Mouse (Mus musculus) limb, embryonic 13.5 days (tissue): ENCODE measurements around the gene Efcab11. TPM values are rescaled to one million over a fixed set of nuclear protein-coding genes. Genes with fewer than 3 reads are reported as not detected.

Source experiments
- ATAC-seq: fragments of 200-750 bp; cut with Nextera tagmentation; 2 replicates; pipeline ENCODE4 v1.8.0; 2017; ENCODE audit warnings: low read depth, moderate number of reproducible peaks, moderate TSS enrichment; ENCODE audit not compliant: low FRiP score
- H3K27ac ChIP-seq: fragments of 300-500 bp; sonication (generic); 2 replicates; pipeline ENCODE4 v1.5.1; 2015; ENCODE audit warnings: inconsistent platforms, mild to moderate bottlenecking, moderate library complexity
- H3K27me3 ChIP-seq: fragments of 300-500 bp; sonication (generic); 2 replicates; pipeline ENCODE4 v1.6.1; 2015; ENCODE audit warnings: mild to moderate bottlenecking, inconsistent platforms
- H3K36me3 ChIP-seq: fragments of 300-500 bp; sonication (generic); 2 replicates; pipeline ENCODE4 v1.6.1; 2015; ENCODE audit warnings: inconsistent platforms, mild to moderate bottlenecking, moderate library complexity
- H3K4me1 ChIP-seq: fragments of 300-500 bp; sonication (generic); 2 replicates; pipeline ENCODE4 v1.6.1; 2015; ENCODE audit warnings: inconsistent platforms
- H3K4me2 ChIP-seq: fragments of 300-500 bp; sonication (generic); replicated peaks from 2 replicates; pipeline ENCODE4 v1.6.1; 2015; ENCODE audit warnings: inconsistent platforms, mild to moderate bottlenecking, moderate library complexity
- H3K4me3 ChIP-seq: fragments of 300-500 bp; sonication (generic); 2 replicates; pipeline ENCODE4 v1.5.1; 2015; ENCODE audit warnings: moderate library complexity, mild to moderate bottlenecking, inconsistent platforms
- H3K9ac ChIP-seq: fragments of 300-500 bp; sonication (generic); 2 replicates; pipeline ENCODE4 v1.6.1; 2015; ENCODE audit warnings: mild to moderate bottlenecking, inconsistent platforms
- H3K9me3 ChIP-seq: fragments of 300-500 bp; sonication (generic); 2 replicates; pipeline ENCODE4 v1.6.1; 2016; ENCODE audit warnings: inconsistent platforms
- whole genome bisulfite sequencing: fragments of 180-500 bp; shearing (Covaris S2); methylation state at CpG from one replicate; pipeline ENCODE4 v1.1.7; 2015; 5-methylcytosine and 5-hydroxymethylcytosine counted together
- polyA plus RNA-seq: library from polyadenylated mRNA; unstranded; fragments of >200 nt; fragmentation: Nextera tagmentation; extraction: Ambion mirVana; gene quantifications from 2 replicates; pipeline ENCODE4 v1.2.1, GENCODE M21; 2015

Gene Efcab11
- polyA plus RNA-seq, 1 experiment from 2014 or later, result 11.8 TPM

GRCm38 (mm10) chr12:99723791-99724190 lies 160.4 kb downstream of the Efcab11 start:
- Histone ChIP-seq H3K36me3 (no peaks in the 10 kb centered on the region), H3K27me3 (no peaks in the 10 kb centered on the region), H3K27ac (no peak overlapping the region), H3K9me3 (no peaks in the 10 kb centered on the region), H3K4me2 (no peak overlapping the region), H3K4me1 (peaks cover 12% of the 10 kb centered on the region), H3K4me3 (no peak overlapping the region), H3K9ac (no peak overlapping the region)
- 77% methylated on average over 8 of the region's 8 CpGs for WGBS
- ATAC-seq, result no peak

- no peak overlapping the region for H3K4me3 ChIP-seq
- ATAC-seq, result no peak; the same call in 1 of the 2 replicates
- WGBS, result 23% methylated on average over 10 of the region's 10 CpGs
These were observed 162.9 kb downstream of the Efcab11 start for GRCm38 (mm10) chr12:99721318-99721717.

GRCm38 (mm10) chr12:99719777-99720176 lies 164.5 kb downstream of the Efcab11 start:
- Histone ChIP-seq H3K9ac (no peak overlapping the region), H3K4me1 (peaks cover 23% of the 10 kb centered on the region), H3K27ac (no peak overlapping the region), H3K36me3 (no peaks in the 10 kb centered on the region), H3K4me3 (no peak overlapping the region), H3K27me3 (no peaks in the 10 kb centered on the region), H3K9me3 (no peaks in the 10 kb centered on the region), H3K4me2 (no peak overlapping the region)
- ATAC-seq, result no peak
- 90% methylated on average over 11 of the region's 11 CpGs for WGBS

More at GRCm38 (mm10) chr12:99721318-99721717, 162.9 kb downstream of the Efcab11 start:
- Histone ChIP-seq H3K4me2 (0 out of 2 replicates have a peak overlapping the region, but pooled peaks have one; percentile 15), H3K9me3 (no peaks in the 10 kb centered on the region), H3K27me3 (no peaks in the 10 kb centered on the region), H3K36me3 (no peaks in the 10 kb centered on the region), H3K4me1 (peaks cover 12% of the 10 kb centered on the region), H3K27ac (no peak overlapping the region), H3K9ac (no peak overlapping the region)

- Histone ChIP-seq H3K27me3 (no peaks in the 10 kb centered on the region), H3K4me1 (peaks cover 23% of the 10 kb centered on the region), H3K27ac (no peak overlapping the region), H3K9me3 (no peaks in the 10 kb centered on the region), H3K4me3 (no peak overlapping the region), H3K36me3 (no peaks in the 10 kb centered on the region), H3K4me2 (no peak overlapping the region), H3K9ac (no peak overlapping the region)
- no peak for ATAC-seq
- WGBS, result 83% methylated on average over 2 of the region's 2 CpGs
These were observed 166.1 kb downstream of the Efcab11 start for GRCm38 (mm10) chr12:99718161-99718560.

GRCm38 (mm10) chr12:99716038-99716610 lies 168.1 kb downstream of the Efcab11 start:
- Histone ChIP-seq H3K4me2 (no peak overlapping the region), H3K36me3 (no peaks in the 10 kb centered on the region), H3K4me3 (no peak overlapping the region), H3K9ac (no peak overlapping the region), H3K9me3 (no peaks in the 10 kb centered on the region), H3K27me3 (no peaks in the 10 kb centered on the region), H3K27ac (no peak overlapping the region), H3K4me1 (peaks cover 11% of the 10 kb centered on the region)
- peak; percentile 54; the same call in 1 of the 2 replicates for ATAC-seq
- 29% methylated on average over 8 of the region's 8 CpGs for WGBS

- H3K9me3 ChIP-seq, result no peaks in the 10 kb centered on the region
- peaks cover 11% of the 10 kb centered on the region for H3K4me1 ChIP-seq
- peak; percentile 28; the same call in 1 of the 2 replicates for ATAC-seq
- no peak overlapping the region for H3K4me3 ChIP-seq
- H3K36me3 ChIP-seq, result no peaks in the 10 kb centered on the region
- H3K9ac ChIP-seq, result no peak overlapping the region
- H3K27ac ChIP-seq, result no peak overlapping the region
- H3K27me3 ChIP-seq, result no peaks in the 10 kb centered on the region
- H3K4me2 ChIP-seq, result no peak overlapping the region
- WGBS, result 54% methylated on average over 9 of the region's 9 CpGs
These were observed 168.9 kb downstream of the Efcab11 start for GRCm38 (mm10) chr12:99715129-99716037.

- H3K4me1 ChIP-seq, result peaks cover 11% of the 10 kb centered on the region
- no peaks in the 10 kb centered on the region for H3K9me3 ChIP-seq
- no peak for ATAC-seq
- 45% methylated on average over 5 of the region's 5 CpGs for WGBS
- no peak overlapping the region for H3K4me2 ChIP-seq
- no peak overlapping the region for H3K4me3 ChIP-seq
- no peaks in the 10 kb centered on the region for H3K36me3 ChIP-seq
- H3K27ac ChIP-seq, result no peak overlapping the region
- H3K9ac ChIP-seq, result no peak overlapping the region
- H3K27me3 ChIP-seq, result no peaks in the 10 kb centered on the region
These were observed 172.0 kb downstream of the Efcab11 start for GRCm38 (mm10) chr12:99712214-99712613.

- Histone ChIP-seq H3K9ac (no peak overlapping the region), H3K9me3 (no peaks in the 10 kb centered on the region), H3K4me3 (no peak overlapping the region), H3K27me3 (no peaks in the 10 kb centered on the region), H3K36me3 (no peaks in the 10 kb centered on the region), H3K4me1 (peaks cover 19% of the 10 kb centered on the region), H3K27ac (no peak overlapping the region), H3K4me2 (no peak overlapping the region)
- WGBS, result 83% methylated on average over 8 of the region's 8 CpGs
- ATAC-seq, result no peak
These were observed 182.0 kb downstream of the Efcab11 start for GRCm38 (mm10) chr12:99702248-99702647.

GRCm38 (mm10) chr12:99700380-99700779 lies 183.9 kb downstream of the Efcab11 start:
- H3K4me1 ChIP-seq, result peaks cover 19% of the 10 kb centered on the region
- ATAC-seq, result no peak
- 40% methylated on average over 7 of the region's 7 CpGs for WGBS
- H3K9me3 ChIP-seq, result no peaks in the 10 kb centered on the region
- H3K27ac ChIP-seq, result no peak overlapping the region
- no peak overlapping the region for H3K4me3 ChIP-seq
- no peaks in the 10 kb centered on the region for H3K36me3 ChIP-seq
- H3K9ac ChIP-seq, result no peak overlapping the region
- H3K27me3 ChIP-seq, result no peaks in the 10 kb centered on the region
- H3K4me2 ChIP-seq, result no peak overlapping the region

- ATAC-seq, result peak; percentile 63
- Histone ChIP-seq H3K9ac (no peak overlapping the region), H3K27ac (peak overlapping the region; percentile 53; the same call in 1 of the 2 replicates), H3K4me2 (no peak overlapping the region; the same call in 1 of the 2 replicates), H3K9me3 (no peaks in the 10 kb centered on the region), H3K4me3 (no peak overlapping the region), H3K27me3 (no peaks in the 10 kb centered on the region), H3K36me3 (no peaks in the 10 kb centered on the region), H3K4me1 (peaks cover 19% of the 10 kb centered on the region)
- WGBS, result 20% methylated on average over 5 of the region's 5 CpGs
These were observed 184.7 kb downstream of the Efcab11 start for GRCm38 (mm10) chr12:99699379-99700023.

- WGBS, result 87% methylated on average over 3 of the region's 3 CpGs
- Histone ChIP-seq H3K27me3 (no peaks in the 10 kb centered on the region), H3K36me3 (no peaks in the 10 kb centered on the region), H3K4me2 (no peak overlapping the region), H3K4me1 (peaks cover under 1% of the 10 kb centered on the region; the same call in 1 of the 2 replicates), H3K9me3 (no peaks in the 10 kb centered on the region), H3K27ac (no peak overlapping the region), H3K9ac (no peak overlapping the region), H3K4me3 (no peak overlapping the region)
- ATAC-seq, result no peak
These were observed 190.2 kb downstream of the Efcab11 start for GRCm38 (mm10) chr12:99694066-99694465.
